Mouse (Mus musculus) stomach, embryonic 14.5 days (tissue): ENCODE data around the gene Znhit3. TPM values are rescaled to one million over a fixed set of nuclear protein-coding genes. Genes with fewer than 3 reads are reported as not detected.

Experiments
- ATAC-seq: fragments of 200-750 bp; cut with Nextera tagmentation; 2 replicates; pipeline ENCODE4 v1.8.0; 2017; ENCODE audit warnings: low read depth, moderate TSS enrichment; ENCODE audit not compliant: insufficient number of reproducible peaks, insufficient read depth, low FRiP score
- H3K27ac ChIP-seq: fragments of 300-500 bp; sonication (generic); 2 replicates; pipeline ENCODE4 v1.5.1; 2014; ENCODE audit warnings: mild to moderate bottlenecking, low read length, moderate library complexity, mixed read lengths
- H3K27me3 ChIP-seq: fragments of 300-500 bp; sonication (generic); 2 replicates; pipeline ENCODE4 v1.6.1; 2014; ENCODE audit warnings: low read length, control low read depth, mixed read lengths; ENCODE audit not compliant: control insufficient read depth, insufficient read depth
- H3K36me3 ChIP-seq: fragments of 300-500 bp; sonication (generic); 2 replicates; pipeline ENCODE4 v1.6.1; 2014; ENCODE audit warnings: mild to moderate bottlenecking, control low read depth, low read length, moderate library complexity, mixed read lengths; ENCODE audit not compliant: control insufficient read depth, insufficient read depth
- H3K4me1 ChIP-seq: fragments of 300-500 bp; sonication (generic); 2 replicates; pipeline ENCODE4 v1.6.1; 2014; ENCODE audit warnings: low read length, control low read depth, mixed read lengths; ENCODE audit not compliant: control insufficient read depth, insufficient read depth
- H3K4me2 ChIP-seq: fragments of 300-500 bp; sonication (generic); replicated peaks from 2 replicates; pipeline ENCODE4 v1.6.1; 2014; ENCODE audit warnings: low read depth, low read length, control low read depth
- H3K4me3 ChIP-seq: fragments of 300-500 bp; sonication (generic); 2 replicates; pipeline ENCODE4 v1.5.1; 2014; ENCODE audit warnings: low read depth, low read length, control low read depth
- H3K9ac ChIP-seq: fragments of 300-500 bp; sonication (generic); replicated peaks from 2 replicates; pipeline ENCODE4 v1.6.1; 2014; ENCODE audit warnings: low read depth, mild to moderate bottlenecking, control low read depth, low read length, moderate library complexity, mixed read lengths
- H3K9me3 ChIP-seq: fragments of 300-500 bp; sonication (generic); 2 replicates; pipeline ENCODE4 v1.6.1; 2016; ENCODE audit warnings: low read depth, low read length, control low read depth; ENCODE audit not compliant: control insufficient read depth
- WGBS: fragments of 180-500 bp; shearing (Covaris S2); extraction: QIAGEN DNeasy Blood & Tissue Kit; methylation state at CpG from one replicate; pipeline ENCODE4 v1.1.7; 2014; 5-methylcytosine and 5-hydroxymethylcytosine counted together
- polyA plus RNA-seq: library from polyadenylated mRNA; unstranded; fragments of >200 nt; fragmentation: Nextera tagmentation; extraction: Ambion mirVana; gene quantifications from 2 replicates; pipeline ENCODE4 v1.2.1, GENCODE M21; 2014

The Znhit3 gene
- polyA plus RNA-seq, 1 experiment from 2014 or later: 64.3 TPM

GRCm38 (mm10) chr11:84958271-84958630 lies 42.1 kb upstream of the Znhit3 start:
- Histone ChIP-seq H3K27me3 (peaks cover 14% of the 10 kb centered on the region; the same call in 1 of the 2 replicates), H3K36me3 (no peaks in the 10 kb centered on the region), H3K4me3 (peak overlapping the region; percentile 23), H3K27ac (no peak overlapping the region), H3K9me3 (no peaks in the 10 kb centered on the region), H3K4me1 (peaks cover 5% of the 10 kb centered on the region; the same call in 1 of the 2 replicates), H3K4me2 (peak overlapping the region; percentile 39), H3K9ac (no peak overlapping the region)
- WGBS: 5% methylated on average over 11 of the region's 11 CpGs
- ATAC-seq: no peak

GRCm38 (mm10) chr11:84957591-84958270 lies 41.6 kb upstream of the Znhit3 start, which contains the start of gene Car4:
Gene Car4 (plus strand): TSS chr11:84957786.
- Histone ChIP-seq H3K4me3 (peak within 1 kb of the TSS; percentile 23), H3K9me3 (no peaks in the 10 kb centered on the region), H3K4me1 (peaks cover 5% of the 10 kb centered on the region; the same call in 1 of the 2 replicates), H3K9ac (no peak within 1 kb of the TSS), H3K27ac (no peak within 1 kb of the TSS), H3K4me2 (peak within 1 kb of the TSS; percentile 39), H3K27me3 (peaks cover 14% of the 10 kb centered on the region; the same call in 1 of the 2 replicates), H3K36me3 (no peaks in the 10 kb centered on the region)
- no peak for ATAC-seq
- 2% methylated on average over 49 of the region's 49 CpGs for WGBS

- H3K27me3 ChIP-seq: peaks cover 14% of the 10 kb centered on the region; the same call in 1 of the 2 replicates
- H3K9me3 ChIP-seq: no peaks in the 10 kb centered on the region
- no peaks in the 10 kb centered on the region for H3K36me3 ChIP-seq
- no peak overlapping the region for H3K9ac ChIP-seq
- peak overlapping the region; percentile 39 for H3K4me2 ChIP-seq
- H3K4me1 ChIP-seq: peaks cover 5% of the 10 kb centered on the region; the same call in 1 of the 2 replicates
- no peak overlapping the region for H3K27ac ChIP-seq
- 10% methylated on average over 15 of the region's 15 CpGs for WGBS
- peak overlapping the region; percentile 23 for H3K4me3 ChIP-seq
- no peak for ATAC-seq
These were observed 41.0 kb upstream of the Znhit3 start for GRCm38 (mm10) chr11:84957171-84957570.

GRCm38 (mm10) chr11:84956400-84956799 lies 40.2 kb upstream of the Znhit3 start:
- H3K9me3 ChIP-seq: no peaks in the 10 kb centered on the region
- no peak overlapping the region for H3K27ac ChIP-seq
- 29% methylated on average over 5 of the region's 5 CpGs for WGBS
- no peak overlapping the region for H3K4me3 ChIP-seq
- peaks cover 14% of the 10 kb centered on the region; the same call in 1 of the 2 replicates for H3K27me3 ChIP-seq
- H3K4me1 ChIP-seq: peaks cover 5% of the 10 kb centered on the region; the same call in 1 of the 2 replicates
- no peak for ATAC-seq
- H3K9ac ChIP-seq: no peak overlapping the region
- H3K4me2 ChIP-seq: no peak overlapping the region
- no peaks in the 10 kb centered on the region for H3K36me3 ChIP-seq

GRCm38 (mm10) chr11:84952611-84953010 lies 36.4 kb upstream of the Znhit3 start:
- H3K36me3 ChIP-seq: no peaks in the 10 kb centered on the region
- ATAC-seq: no peak
- 36% methylated on average over 2 of the region's 2 CpGs for WGBS

GRCm38 (mm10) chr11:84948526-84948925 lies 32.4 kb upstream of the Znhit3 start:
- Histone ChIP-seq H3K4me1 (0 out of 2 replicates have a peak, but pooled peaks cover 2% of the 10 kb centered on the region), H3K4me3 (no peak overlapping the region), H3K36me3 (no peaks in the 10 kb centered on the region), H3K27ac (no peak overlapping the region), H3K4me2 (no peak overlapping the region), H3K27me3 (no peaks in the 10 kb centered on the region), H3K9me3 (no peaks in the 10 kb centered on the region), H3K9ac (no peak overlapping the region)
- no peak for ATAC-seq
- 45% methylated on average over 3 of the region's 3 CpGs for WGBS

More at GRCm38 (mm10) chr11:84952611-84953010, 36.4 kb upstream of the Znhit3 start:
- Histone ChIP-seq H3K4me3 (no peak overlapping the region), H3K27me3 (peaks cover 7% of the 10 kb centered on the region; the same call in 1 of the 2 replicates), H3K9me3 (no peaks in the 10 kb centered on the region), H3K9ac (no peak overlapping the region), H3K27ac (no peak overlapping the region), H3K4me1 (peaks cover 2% of the 10 kb centered on the region; the same call in 1 of the 2 replicates), H3K4me2 (no peak overlapping the region)

- no peak for ATAC-seq
- Histone ChIP-seq H3K27me3 (no peaks in the 10 kb centered on the region), H3K9me3 (no peaks in the 10 kb centered on the region), H3K4me3 (no peak overlapping the region), H3K4me1 (0 out of 2 replicates have a peak, but pooled peaks cover 2% of the 10 kb centered on the region), H3K36me3 (no peaks in the 10 kb centered on the region), H3K9ac (no peak overlapping the region), H3K27ac (no peak overlapping the region), H3K4me2 (no peak overlapping the region)
- 58% methylated on average over 3 of the region's 3 CpGs for WGBS
These were observed 31.9 kb upstream of the Znhit3 start for GRCm38 (mm10) chr11:84948114-84948513.

- H3K36me3 ChIP-seq: no peaks in the 10 kb centered on the region
- H3K4me3 ChIP-seq: no peak overlapping the region
- H3K4me2 ChIP-seq: no peak overlapping the region
- no peaks in the 10 kb centered on the region for H3K27me3 ChIP-seq
- no peaks in the 10 kb centered on the region for H3K9me3 ChIP-seq
- ATAC-seq: no peak
- H3K4me1 ChIP-seq: 0 out of 2 replicates have a peak, but pooled peaks cover 2% of the 10 kb centered on the region
- H3K27ac ChIP-seq: no peak overlapping the region
- 75% methylated on average over 6 of the region's 6 CpGs for WGBS
- no peak overlapping the region for H3K9ac ChIP-seq
These were observed 31.0 kb upstream of the Znhit3 start for GRCm38 (mm10) chr11:84947206-84947605.
